Mouse (Mus musculus) midbrain, embryonic 12.5 days (tissue): ENCODE data around the gene Ube2d3. TPM values are rescaled to one million over a fixed set of nuclear protein-coding genes. Genes with fewer than 3 reads are reported as not detected.

Experiments
- polyA plus RNA-seq: library from polyadenylated mRNA; unstranded; fragments of >200 nt; fragmentation: Nextera tagmentation; extraction: Ambion mirVana; gene quantifications from 2 replicates; pipeline ENCODE4 v1.2.1, GENCODE M21; 2016

Gene Ube2d3
- polyA plus RNA-seq, 1 experiment from 2014 or later, result 504 TPM

Other genes with a start within 250 kb of the Ube2d3 start
- gene Cenpe, start 225.6 kb upstream of the Ube2d3 start, polyA plus RNA-seq, result 33.9 and 35.4 TPM in 2 replicates
- gene Bdh2, start 156.9 kb upstream of the Ube2d3 start, polyA plus RNA-seq, result 5.4 and 6.3 TPM in 2 replicates
- gene Slc9b2, start 130.4 kb upstream of the Ube2d3 start, polyA plus RNA-seq, result 0.98 and 1.3 TPM in 2 replicates
- 0.22 TPM in 1 of 2 replicates, not detected in the other for gene Slc9b1, start 90.1 kb upstream of the Ube2d3 start, polyA plus RNA-seq
- 93.1 and 93.3 TPM in 2 replicates for gene Cisd2, start 14.2 kb upstream of the Ube2d3 start, polyA plus RNA-seq
- gene Manba, start 47.5 kb downstream of the Ube2d3 start, polyA plus RNA-seq, result 4.2 and 6.1 TPM in 2 replicates